Mouse (Mus musculus) c-Kit-positive CD71-positive TER-119-negative erythroid progenitor cells, embryonic 14.5 days (primary cell): ENCODE measurements around the gene Sf3b1.
"Not testable (repeated sequence)": the region's sequence is repeated elsewhere in the genome, so short reads cannot be mapped to it uniquely, and the experiment has no call there.

ENCODE experiments used
- DNase-seq: peaks from one replicate; pipeline ENCODE4 v3.0.0-alpha.2; 2013; ENCODE audit warnings: low read depth

The Sf3b1 gene

DNA sequence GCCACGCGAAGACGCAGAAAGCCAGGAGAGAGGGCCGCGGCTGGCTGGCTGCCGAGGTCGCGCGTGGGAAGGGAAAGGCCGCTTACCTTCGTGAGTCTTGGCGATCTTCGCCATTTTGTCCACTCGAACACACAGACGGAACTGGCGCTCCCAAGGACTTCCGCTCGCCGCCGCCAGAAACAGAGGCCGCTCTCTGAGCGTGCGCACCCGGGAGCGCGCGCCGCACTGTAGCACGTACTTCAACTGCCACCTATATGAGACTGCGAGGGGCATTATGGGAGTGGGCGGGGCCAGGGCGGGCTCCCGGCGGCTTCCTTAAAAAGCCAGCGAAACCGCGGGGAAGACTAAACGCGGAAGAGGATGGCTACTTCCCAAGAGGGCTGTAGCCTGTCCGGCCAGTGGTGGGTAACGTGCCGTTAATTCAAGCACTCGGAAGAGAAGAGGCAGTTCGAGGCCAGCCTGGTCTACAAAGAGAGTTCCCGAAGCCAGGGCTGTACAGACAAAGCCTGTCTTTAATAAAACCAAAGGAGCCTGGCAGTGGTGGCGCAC lies at the start of gene Sf3b1:
Sf3b1 (minus strand) TSS at position 229 of the 549 bp plus-strand sequence.
- DNase-seq = peak; percentile 96

DNA sequence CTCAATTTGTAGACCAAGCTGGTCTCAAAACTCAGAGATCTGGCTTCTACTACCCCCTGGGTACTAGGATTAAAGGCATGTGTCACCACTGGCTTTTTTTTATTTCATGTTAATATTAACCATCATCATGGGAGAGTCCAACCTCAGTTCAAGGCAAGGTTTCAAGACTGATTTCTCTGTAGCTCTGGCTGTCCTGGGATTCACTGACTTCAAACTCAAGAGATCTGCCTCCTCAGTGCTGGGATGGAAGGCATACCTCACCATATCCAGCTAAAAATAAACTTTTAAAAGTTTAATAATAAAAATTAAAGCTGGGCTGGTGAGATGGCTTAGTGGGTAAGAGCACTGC lies 49.1 kb upstream of the Sf3b1 start:
- no peak for DNase-seq

DNA sequence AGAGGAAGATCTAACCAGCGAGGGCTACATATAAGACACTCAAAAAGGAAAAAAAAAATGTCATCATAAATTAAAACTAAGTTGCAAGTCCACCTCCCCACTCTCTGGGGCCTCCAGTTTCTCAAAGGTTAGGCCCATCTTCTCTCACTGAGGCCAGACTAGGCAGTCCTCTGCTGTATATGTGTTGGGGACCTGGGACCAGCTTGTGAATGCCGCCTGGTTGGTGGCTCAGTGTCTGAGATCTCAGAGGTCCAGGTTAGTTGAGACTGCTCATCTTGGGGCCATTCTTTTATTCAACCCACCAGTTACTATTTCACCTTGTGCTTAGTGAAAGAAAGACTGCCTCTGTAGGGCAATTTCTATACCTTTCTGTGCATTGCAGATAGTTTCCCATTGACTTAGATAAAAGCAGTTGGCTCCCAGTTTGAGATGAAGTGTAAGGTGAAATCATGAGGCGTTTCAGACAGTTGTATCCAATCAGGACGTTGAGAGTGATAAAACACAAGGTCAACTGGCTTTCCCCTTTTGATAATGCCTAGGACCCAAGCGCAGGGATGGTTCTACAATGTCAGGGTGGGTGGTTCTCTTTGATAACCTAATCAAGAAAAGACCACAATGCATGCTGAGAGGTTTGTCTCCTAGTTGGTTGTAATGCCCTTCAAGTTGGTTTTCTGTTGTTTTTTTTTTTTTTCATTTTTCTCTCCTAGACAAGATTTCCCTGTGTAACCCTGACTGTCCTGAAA lies 48.5 kb upstream of the Sf3b1 start:
- peak; percentile 84 for DNase-seq

DNA sequence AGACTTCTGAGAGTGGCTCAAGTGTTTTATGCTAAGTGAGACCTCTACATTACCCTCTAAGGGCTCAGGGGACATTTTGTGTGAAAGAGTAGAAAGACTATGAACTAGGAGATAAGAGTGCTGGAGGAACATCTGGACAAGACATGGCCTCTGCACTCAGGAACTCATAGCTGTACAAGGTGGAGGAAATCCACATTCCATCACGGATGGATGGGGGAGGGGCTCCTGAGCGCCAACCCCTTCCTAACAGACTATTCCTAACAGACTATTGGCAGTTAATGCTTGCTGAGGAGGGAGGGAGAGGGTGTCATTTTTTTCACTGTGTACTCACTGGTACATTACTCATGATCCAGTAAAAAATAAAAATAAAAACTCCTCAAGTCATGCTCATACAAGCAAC lies 47.5 kb upstream of the Sf3b1 start:
- no peak for DNase-seq

DNA sequence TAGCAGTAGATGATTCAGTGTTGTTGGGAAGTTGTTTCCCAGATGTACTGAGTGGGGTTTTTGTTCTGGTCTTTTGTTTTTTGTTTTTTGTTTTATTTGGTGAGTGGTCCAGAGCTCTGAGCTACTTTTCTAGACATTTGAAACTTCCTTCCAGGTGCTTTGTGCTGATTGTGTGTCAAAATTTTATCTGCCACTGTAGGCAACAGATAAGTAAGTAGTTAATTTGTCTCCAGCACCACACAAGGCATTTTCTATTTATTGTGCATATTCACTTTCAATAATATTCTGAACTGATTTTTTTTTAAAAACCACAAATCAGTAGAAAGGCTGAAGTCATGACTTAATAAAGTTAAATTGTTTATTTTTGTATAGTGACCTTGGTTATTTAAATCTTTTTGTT lies 45.0 kb upstream of the Sf3b1 start:
- DNase-seq = not testable (repeated sequence)

DNA sequence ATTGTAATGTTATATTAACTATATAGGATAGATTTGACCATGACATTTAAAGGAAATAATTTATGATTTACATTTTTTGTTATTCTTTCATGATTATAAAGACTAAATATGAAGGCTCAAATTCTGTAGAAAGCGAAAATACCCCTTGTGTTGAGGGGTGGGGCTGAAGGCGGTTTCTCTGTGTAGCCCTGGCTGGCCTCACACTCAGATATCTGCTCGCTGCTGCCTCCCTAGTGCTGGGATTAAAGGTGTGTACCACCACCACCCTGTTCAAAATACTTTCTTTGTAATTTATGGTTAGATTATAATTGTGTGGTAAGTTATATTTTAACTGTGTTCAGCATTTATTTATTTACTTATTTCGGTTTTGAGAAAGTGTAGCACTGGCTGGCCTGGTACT lies 34.5 kb upstream of the Sf3b1 start:
- no peak for DNase-seq

DNA sequence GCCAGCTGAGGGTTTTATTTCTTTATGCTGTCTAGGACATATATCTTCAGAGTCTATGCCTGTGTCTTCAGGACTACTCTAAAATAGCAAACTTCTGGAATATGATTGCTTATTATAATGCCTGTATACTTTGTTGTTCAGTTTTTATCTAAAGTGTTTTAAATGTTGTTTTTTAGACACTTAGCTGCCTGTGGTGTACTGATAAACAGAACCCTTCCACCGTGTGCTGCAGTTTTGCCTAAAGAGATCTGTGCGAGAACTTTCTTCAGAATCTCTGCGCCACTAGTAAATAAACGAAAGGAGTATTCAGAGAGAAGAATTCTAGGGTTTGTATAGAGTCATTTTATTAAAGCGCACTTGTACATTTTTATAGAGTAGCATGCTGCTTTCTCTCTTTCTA lies 33.8 kb upstream of the Sf3b1 start:
- no peak for DNase-seq

DNA sequence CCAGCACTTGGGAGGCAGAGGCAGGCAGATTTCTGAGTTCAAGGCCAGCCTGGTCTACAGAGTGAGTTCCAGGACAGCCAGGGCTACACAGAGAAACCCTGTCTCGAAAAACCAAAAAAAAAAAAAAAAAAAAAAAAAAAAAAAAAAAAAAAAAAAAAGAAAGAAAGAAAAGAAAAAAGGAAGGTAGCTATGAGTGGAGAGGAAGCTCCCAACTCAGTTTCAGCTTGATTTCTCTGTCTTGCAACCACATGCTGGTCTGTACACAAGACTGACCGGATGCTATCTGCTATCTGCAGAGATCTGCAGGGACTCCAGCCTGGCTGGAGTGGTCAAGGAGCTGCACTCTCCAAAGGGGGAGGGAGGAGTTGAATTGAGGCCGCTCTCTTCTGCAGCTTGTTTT lies 31.1 kb upstream of the Sf3b1 start:
- not testable (repeated sequence) for DNase-seq

DNA sequence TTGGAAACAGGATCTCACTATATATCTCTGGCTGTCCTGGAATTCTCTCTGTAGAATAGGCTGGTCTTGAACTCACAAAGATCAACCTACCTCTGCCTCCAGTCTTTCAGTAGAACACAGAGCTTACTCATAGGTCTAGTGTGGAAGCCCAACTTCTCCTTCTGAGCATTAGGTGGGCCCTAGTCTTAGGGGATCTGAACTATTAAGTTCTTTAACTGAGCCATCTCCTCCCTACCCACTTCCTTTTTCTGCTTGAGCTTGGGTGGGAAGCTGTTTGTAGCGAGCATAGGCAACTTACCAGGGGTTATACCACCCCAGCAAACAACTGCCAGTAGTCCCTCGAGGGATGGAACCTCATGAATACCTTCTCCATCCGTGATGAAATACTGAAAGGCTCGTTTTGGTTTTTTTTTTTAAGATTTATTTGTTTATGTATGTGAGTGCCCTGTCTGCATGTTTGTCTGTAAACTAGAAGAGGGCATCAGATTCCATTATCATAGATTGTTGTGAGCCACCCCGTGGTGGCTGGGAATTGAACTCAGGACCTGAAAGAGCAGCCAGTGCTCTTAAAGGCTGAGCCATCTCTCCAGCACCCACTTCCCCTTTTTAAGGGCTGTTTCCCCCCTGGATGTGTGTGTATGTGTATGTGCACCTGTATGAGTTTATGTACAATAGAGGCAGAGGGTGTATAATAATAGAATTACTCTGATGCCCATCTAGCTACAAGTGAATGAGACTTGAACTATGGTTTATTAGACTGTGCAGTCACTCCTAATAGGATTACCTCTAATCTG lies 28.2 kb upstream of the Sf3b1 start:
- DNase-seq = no peak

DNA sequence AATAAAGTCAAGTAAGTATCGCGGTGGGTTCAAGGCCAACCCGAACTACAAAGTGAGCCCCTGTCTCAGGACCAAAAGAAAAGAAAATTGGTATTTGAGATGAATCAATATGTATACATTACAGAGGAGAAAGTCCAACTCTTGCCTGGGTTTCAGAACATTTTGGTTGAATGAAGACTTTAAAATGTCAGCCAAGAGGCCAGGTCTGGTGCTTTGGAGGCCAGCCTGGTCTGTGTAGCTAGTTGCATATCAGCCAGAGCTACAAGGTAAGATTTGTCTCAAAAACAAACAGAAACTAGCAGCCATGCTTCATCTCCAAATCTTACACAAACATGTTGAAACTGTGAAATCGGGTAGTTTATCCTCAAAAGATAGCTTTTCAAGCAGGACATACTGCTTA lies 26.3 kb upstream of the Sf3b1 start:
- DNase-seq = no peak

DNA sequence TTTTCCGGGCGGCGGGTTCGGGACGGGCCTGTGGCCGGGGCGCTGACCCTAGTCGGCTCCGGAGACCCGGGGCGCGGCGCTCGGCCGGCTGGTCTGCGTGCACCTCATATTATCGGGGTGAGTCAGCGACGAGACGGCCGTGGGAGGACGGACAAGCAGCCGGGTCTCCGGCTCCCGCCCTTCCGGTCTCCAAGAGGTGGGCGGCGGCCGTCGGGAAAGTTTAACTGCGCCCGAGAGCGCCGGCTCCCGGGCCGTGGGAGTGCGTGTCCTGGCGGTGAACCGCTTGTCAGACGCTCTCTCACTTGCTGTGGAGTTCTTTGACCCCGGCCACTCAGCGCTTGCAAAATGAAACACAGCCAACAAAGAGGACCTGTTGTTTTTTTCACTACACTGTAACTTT lies 25.7 kb upstream of the Sf3b1 start:
- DNase-seq = no peak

DNA sequence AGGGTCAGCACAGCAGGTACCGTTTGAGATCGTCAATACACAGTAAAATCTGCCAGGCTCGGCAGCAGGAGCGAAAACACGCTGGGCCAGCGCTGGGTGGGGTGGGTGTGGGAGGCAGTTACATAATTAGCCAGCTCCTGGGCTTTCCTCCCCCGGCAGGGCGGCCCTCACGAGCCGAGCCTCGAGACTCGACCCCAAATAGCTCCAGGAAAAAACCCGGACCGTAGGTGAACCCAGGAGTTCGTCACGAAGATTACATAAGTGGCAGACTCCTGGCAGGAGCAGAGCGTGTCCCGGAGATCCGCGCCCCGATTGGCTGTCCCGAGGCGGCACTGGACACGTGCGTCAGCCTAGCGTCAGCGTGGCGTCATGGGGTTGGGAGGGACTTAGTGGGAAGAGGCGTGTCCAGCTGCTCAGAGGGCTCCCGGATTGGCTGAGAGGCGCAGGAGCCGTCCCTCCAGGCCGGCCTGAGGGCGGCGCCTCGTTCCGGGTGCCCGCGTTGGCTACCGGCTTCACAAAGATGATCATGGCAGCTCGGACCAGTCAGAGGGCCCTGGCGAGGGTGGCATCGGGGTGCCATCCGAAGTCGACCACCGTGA lies 25.2 kb upstream of the Sf3b1 start, which contains the start of gene Coq10b:
Coq10b (plus strand) TSS at position 416 of the 599 bp plus-strand sequence.
- peak; percentile 96 for DNase-seq

DNA sequence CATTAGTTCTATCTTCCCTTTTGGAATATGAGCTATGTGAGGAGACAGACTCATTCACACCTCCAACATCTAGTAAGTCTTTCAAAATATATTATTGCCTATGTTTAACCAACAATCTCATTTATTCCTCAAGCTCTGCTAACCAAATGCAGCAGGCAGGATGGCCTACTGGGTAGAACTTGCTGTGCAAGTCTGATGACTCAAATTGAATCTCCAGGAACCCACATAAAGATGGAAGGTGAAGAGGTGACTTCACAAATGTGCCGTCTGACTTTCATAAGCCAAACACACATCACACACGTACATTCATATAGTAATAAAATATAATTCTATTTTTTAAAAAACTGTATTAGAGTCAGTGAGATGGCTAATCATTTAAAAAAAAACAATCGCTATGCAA lies 24.4 kb upstream of the Sf3b1 start:
- no peak for DNase-seq

DNA sequence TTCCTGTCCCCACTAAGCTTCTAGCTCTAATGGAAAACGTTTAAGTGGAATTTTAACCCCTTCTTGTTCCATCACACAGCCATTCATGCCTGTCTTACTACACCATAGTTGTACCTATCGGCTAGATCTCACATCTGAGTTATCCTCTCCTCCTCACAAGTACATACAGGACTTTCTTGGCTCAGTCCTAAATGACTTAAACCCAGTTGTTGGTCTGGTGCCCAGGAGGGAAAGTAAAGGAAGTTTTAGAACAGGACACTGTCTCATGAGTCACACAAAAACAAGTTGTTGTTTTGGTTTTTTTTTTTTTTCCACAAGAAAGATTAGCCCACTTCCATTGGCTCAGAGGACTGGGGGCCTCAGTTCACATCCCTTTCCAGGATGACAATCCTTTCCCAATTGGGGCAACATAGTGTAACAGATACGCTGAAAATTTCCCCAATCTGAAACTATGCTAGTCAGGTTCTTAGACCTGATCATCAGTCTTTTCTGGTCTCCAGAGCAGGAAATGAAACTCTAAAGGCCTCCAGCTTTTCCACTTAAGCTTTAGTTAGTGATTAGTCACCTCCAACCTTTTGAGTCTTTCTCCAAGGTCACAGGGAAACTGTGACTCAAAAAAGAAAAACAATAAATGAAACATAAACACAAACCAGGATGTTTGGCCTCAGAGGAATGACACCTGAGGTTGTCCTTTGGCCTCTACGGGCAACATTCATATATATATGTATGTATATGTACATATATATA lies 21.7 kb upstream of the Sf3b1 start:
- no peak for DNase-seq

DNA sequence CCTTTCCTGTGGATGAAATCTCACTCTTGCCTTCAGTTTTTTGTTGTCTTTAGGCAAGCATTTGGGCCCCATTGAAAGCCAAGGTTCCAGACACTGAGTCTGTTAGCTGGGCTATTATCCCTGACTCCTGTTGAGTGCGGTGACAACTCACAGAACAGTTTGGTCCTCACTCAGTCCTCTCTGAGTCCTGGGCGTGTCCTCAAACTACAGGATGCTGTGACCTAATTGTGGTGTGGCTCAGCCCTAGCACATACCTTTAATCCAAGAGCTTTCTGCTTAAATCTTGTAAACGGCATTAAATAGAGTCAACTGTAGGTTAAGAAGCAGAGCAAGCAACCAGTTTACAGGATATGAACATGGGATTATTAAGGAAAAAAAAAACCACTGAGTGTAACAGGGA lies 15.9 kb upstream of the Sf3b1 start:
- no peak for DNase-seq

DNA sequence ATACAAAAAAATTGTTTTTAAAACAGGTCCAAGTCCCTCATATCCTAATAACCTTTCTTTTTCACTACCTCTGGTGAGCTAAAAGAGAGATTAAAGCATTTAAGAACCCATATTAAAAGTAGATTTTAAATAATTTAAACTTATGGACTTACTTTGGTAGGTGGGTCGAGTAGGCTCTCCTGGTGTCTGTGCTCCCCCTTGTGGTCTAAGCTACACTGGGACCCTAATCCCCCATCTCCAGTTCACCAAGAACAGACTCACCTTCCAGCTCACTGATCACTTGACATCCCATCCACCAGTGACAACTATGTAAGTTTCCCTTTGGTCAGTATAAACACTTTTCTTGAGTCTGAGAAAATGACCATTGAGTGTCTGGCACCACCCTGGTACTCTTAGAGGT lies 15.0 kb upstream of the Sf3b1 start:
- no peak for DNase-seq

DNA sequence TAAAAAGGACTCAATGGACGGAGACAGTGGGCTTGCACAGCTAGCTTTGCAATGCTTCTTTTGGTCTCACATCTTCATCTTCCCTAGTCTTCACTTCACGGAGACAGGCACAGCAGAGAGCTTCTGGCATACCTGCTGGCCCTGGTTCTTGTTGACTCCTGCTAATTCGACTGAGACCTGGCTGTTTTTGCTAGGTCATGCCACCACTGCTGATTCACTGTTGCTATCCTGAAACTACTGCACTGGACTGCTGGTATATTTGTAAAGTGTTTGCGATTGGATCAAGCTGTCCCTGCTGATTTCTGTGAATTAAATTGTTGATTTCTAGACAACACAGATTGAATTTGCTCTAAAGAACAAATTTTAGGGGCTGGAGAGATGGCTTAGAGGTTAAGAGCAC lies 14.4 kb upstream of the Sf3b1 start:
- DNase-seq = no peak

DNA sequence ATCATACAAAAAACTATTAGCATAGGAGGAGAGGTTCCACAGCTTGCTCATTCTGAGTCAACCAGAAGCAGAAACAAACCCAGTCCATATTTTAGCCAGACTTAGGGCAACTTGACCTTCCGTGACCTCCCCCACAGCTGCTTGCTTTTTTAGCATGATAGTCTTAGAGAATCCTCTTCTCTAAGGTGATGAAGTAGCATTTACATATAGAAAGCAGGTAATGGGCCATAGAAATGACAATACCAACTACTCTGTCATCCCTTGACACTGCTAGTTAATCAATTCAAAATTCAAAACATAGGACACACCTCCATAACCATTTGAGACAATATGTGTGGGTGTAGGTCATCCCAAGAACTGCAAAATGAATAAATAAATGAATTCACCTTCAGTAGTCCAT lies 12.7 kb upstream of the Sf3b1 start:
- no peak for DNase-seq

DNA sequence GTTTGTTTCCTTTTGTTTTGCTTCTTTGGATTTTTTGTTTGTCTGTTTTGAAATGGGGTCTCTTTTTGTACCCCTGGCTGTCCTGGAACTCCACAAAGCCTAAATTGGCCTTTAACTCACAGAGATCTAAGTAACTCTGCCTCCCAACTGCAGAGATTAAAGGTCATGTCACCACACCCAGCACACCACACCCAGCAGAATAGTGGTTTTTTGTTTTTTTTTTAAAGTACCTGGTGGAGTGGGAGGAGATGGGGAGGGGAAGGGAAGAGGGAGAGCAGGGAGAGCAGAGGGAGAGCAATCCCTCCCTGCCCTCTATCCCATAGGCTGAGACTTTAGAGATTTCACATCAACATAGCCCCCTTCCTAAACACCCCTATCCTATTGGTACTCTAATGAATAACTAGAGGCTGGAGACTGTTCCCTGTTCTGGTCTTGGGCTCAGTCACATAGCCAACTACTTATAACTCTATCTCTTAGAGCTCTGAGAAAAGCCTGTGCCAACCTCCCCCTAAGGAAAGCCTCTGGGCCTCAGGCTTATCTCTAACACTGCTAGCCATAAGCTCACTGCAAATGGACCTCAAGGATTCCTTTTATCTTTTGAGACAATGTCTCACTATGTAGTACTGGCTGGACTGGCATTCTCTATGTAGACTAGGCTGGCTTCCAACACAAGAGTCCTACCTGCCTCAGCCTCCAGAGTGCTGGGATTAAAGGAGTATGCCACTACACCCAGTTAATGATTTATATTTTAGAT lies 3.9 kb upstream of the Sf3b1 start:
- no peak for DNase-seq

DNA sequence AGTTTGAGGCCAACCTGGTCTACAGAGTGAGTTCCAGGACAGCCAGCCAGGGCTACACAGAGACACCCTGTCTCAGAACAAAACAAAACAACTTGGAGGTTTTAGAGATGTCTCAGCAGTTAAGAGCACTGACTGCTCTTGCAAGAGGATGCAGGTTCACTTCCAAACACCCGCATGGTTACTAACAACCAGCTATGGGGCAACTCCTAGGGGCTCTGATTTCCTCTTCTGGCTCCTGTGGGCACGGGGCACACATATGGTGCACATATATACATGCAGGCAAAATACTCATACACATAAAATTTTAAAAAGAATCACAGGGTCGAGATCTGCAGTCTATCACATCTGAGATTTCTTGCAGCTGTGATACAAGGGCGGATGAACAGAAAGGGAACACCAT lies 2.2 kb upstream of the Sf3b1 start:
- no peak for DNase-seq

DNA sequence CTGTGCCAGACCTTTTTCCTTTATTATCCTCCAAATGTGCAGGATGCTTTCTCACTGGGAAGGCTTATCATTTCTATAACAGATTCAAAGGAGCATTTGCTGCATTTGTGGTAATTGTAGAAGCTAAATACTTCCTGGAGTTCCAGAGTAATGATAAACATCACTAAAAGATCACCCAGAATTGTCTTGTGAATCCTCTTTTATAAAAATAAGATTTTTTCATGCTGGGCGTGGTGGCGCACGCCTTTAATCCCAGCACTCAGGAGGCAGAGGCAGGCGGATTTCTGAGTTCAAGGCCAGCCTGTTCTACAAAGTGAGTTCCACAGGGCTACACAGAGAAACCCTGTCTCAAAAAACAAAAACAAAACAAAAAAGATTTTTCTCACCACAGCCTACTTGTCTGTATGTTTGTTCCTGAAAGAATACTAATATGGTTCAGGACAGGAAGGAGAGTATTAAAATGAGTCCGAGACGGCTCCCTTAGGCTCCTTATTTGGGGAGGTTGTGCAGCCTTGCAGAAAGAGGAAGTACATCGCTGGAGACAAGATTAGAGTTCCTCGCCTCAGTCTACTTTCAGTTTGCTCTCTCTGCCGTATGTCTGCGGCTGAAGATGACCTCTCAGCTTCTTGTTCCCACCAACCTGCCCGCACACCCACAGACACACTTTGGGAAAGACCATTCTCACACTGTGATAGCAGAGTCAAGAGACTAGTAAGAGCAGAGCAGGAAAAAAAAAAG lies 1.4 kb upstream of the Sf3b1 start:
- no peak for DNase-seq
